Mouse (Mus musculus): ENCODE measurements around the gene Ptprh. TPM values are rescaled to one million over a fixed set of nuclear protein-coding genes. Genes with fewer than 3 reads are reported as not detected.

Gene Ptprh
- polyA plus RNA-seq, 1 experiment from 2014 or later: not detected

DNA sequence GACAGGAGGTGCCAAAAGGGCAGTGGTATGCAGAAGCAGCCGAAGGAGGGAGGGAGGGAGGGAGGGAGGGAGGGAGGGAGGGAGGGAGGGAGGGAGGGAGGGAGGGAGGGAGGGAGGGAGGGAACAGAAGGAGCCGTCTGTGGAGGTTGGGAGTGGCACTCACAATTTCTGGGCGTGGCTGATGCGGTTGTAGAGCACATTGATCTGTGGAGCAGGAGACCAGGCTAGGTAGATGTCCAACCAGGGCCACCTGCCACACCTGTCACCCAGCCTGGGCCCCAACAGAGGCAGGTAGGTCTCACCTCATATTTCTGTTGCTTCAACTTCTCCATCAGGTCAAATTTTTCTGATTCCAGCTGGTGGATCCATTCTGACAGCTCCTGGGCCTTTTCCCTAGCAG is 96.6 kb downstream of the Ptprh start:
- no peak overlapping the region for H3K9ac ChIP-seq
- H3K9me3 ChIP-seq: no peaks in the 10 kb centered on the region
- H3K4me1 ChIP-seq: no peaks in the 10 kb centered on the region
- no peak overlapping the region for H3K4me3 ChIP-seq
- no peak overlapping the region for H3K27ac ChIP-seq
- no peaks in the 10 kb centered on the region for H3K27me3 ChIP-seq
- no peak overlapping the region for H3K4me2 ChIP-seq (replicated peaks)
- H3K36me3 ChIP-seq: no peaks in the 10 kb centered on the region
- 53% methylated on average over 3 of the region's 4 CpGs for whole genome bisulfite sequencing
- no peak for ATAC-seq (ENCODE audit: insufficient number of reproducible peaks, insufficient read depth, low FRiP score, low TSS enrichment)

- Histone ChIP-seq H3K36me3 (no peaks in the 10 kb centered on the region), H3K27ac (no peak overlapping the region), H3K27me3 (no peaks in the 10 kb centered on the region), H3K4me1 (peaks cover 10% of the 10 kb centered on the region), H3K4me3 (no peak overlapping the region), H3K9me3 (no peaks in the 10 kb centered on the region), H3K9ac (no peak overlapping the region), H3K4me2 (replicated peaks) (no peak overlapping the region)
- no peak for ATAC-seq (ENCODE audit: insufficient number of reproducible peaks, insufficient read depth, low FRiP score, low TSS enrichment)
- WGBS: 59% methylated on average over 11 of the region's 11 CpGs
Measured at GRCm38 (mm10) chr7:4504646-4505435, 99.0 kb downstream of the Ptprh start.

GRCm38 (mm10) chr7:4503858-4504257 is 100.0 kb downstream of the Ptprh start:
- H3K4me1 ChIP-seq: peaks cover 20% of the 10 kb centered on the region
- no peak overlapping the region for H3K9ac ChIP-seq
- H3K4me3 ChIP-seq: no peak overlapping the region
- no peak overlapping the region for H3K27ac ChIP-seq
- WGBS: 79% methylated on average over 5 of the region's 5 CpGs
- no peaks in the 10 kb centered on the region for H3K36me3 ChIP-seq
- no peak for ATAC-seq (ENCODE audit: insufficient number of reproducible peaks, insufficient read depth, low FRiP score, low TSS enrichment)
- H3K9me3 ChIP-seq: no peaks in the 10 kb centered on the region
- no peak overlapping the region for H3K4me2 ChIP-seq (replicated peaks)
- H3K27me3 ChIP-seq: no peaks in the 10 kb centered on the region

- no peak overlapping the region for H3K9ac ChIP-seq
- H3K36me3 ChIP-seq: no peaks in the 10 kb centered on the region
- no peaks in the 10 kb centered on the region for H3K9me3 ChIP-seq
- no peak overlapping the region for H3K4me2 ChIP-seq (replicated peaks)
- no peaks in the 10 kb centered on the region for H3K27me3 ChIP-seq
- no peak for ATAC-seq (ENCODE audit: insufficient number of reproducible peaks, insufficient read depth, low FRiP score, low TSS enrichment)
- WGBS: 76% methylated on average over 4 of the region's 4 CpGs
- no peak overlapping the region for H3K4me3 ChIP-seq
- peaks cover 28% of the 10 kb centered on the region for H3K4me1 ChIP-seq
- no peak overlapping the region for H3K27ac ChIP-seq
Measured at GRCm38 (mm10) chr7:4503100-4503499, 100.7 kb downstream of the Ptprh start.

DNA sequence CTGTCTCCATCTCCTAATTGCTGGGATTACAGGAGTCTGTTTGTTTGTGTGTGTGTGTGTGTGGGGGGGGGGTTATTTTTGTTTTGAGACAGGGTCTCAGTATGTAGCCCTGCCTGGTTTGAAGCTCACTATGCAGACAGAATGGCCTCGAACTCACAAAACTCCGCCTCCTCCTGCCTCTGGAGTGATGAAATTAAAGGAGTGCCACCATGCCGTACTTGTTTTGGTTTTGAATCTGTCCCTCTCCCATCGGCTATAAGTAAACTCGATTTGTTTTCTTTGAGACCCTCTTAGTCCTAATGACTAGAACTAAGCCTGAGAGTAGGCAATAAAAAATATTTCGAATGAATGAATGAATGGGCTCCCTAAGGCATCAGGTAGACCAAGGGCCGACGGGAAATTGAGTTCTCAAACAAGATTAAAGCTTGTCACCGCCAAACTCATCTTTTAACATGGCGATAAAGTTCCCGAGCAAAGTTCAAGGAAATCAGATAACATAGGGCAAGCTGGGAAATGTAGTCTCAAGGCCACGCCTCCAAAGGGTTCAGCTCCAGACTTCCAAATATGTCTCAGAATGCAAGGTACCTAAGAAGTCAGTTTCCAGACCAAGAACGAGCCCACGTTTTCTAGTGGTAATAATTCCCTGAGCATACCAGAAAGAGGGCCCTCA is 101.3 kb downstream of the Ptprh start:
- ATAC-seq (ENCODE audit: insufficient number of reproducible peaks, insufficient read depth, low FRiP score, low TSS enrichment): no peak
- Histone ChIP-seq H3K9me3 (no peaks in the 10 kb centered on the region), H3K4me1 (peaks cover 30% of the 10 kb centered on the region), H3K27me3 (no peaks in the 10 kb centered on the region), H3K9ac (peak overlapping the region; percentile 95), H3K27ac (no peak overlapping the region), H3K4me2 (replicated peaks) (peak overlapping the region; percentile 86), H3K36me3 (no peaks in the 10 kb centered on the region), H3K4me3 (peak overlapping the region; percentile 92)
- WGBS: 11% methylated on average over 14 of the region's 14 CpGs

- under 1% methylated on average over 62 of the region's 62 CpGs for WGBS
- peak; percentile 85 for ATAC-seq (ENCODE audit: insufficient number of reproducible peaks, insufficient read depth, low FRiP score, low TSS enrichment)
- peak within 1 kb of the TSS; percentile 95 for H3K9ac ChIP-seq
- peak within 1 kb of the TSS; percentile 86 for H3K4me2 ChIP-seq (replicated peaks)
- no peaks in the 10 kb centered on the region for H3K9me3 ChIP-seq
- peaks cover 4% of the 10 kb centered on the region; the same call in 1 of the 2 replicates for H3K36me3 ChIP-seq
- peaks cover 30% of the 10 kb centered on the region for H3K4me1 ChIP-seq
- H3K27me3 ChIP-seq: no peaks in the 10 kb centered on the region
- H3K4me3 ChIP-seq: peak within 1 kb of the TSS; percentile 92
- peak within 1 kb of the TSS; percentile 88 for H3K27ac ChIP-seq
Measured at GRCm38 (mm10) chr7:4501558-4502397, 102.1 kb downstream of the Ptprh start, which contains the start of gene Ppp1r12c. Ppp1r12c (minus strand) TSS chr7:4501680.

GRCm38 (mm10) chr7:4500892-4501471 is 102.9 kb downstream of the Ptprh start:
- peaks cover 30% of the 10 kb centered on the region for H3K4me1 ChIP-seq
- peak overlapping the region; percentile 86 for H3K4me2 ChIP-seq (replicated peaks)
- WGBS: under 1% methylated on average over 44 of the region's 52 CpGs
- H3K9me3 ChIP-seq: no peaks in the 10 kb centered on the region
- peaks cover 12% of the 10 kb centered on the region for H3K36me3 ChIP-seq
- peak overlapping the region; percentile 95 for H3K9ac ChIP-seq
- H3K4me3 ChIP-seq: peak overlapping the region; percentile 92
- peak; percentile 19 for ATAC-seq (ENCODE audit: insufficient number of reproducible peaks, insufficient read depth, low FRiP score, low TSS enrichment)
- H3K27ac ChIP-seq: peak overlapping the region; percentile 88
- no peaks in the 10 kb centered on the region for H3K27me3 ChIP-seq

DNA sequence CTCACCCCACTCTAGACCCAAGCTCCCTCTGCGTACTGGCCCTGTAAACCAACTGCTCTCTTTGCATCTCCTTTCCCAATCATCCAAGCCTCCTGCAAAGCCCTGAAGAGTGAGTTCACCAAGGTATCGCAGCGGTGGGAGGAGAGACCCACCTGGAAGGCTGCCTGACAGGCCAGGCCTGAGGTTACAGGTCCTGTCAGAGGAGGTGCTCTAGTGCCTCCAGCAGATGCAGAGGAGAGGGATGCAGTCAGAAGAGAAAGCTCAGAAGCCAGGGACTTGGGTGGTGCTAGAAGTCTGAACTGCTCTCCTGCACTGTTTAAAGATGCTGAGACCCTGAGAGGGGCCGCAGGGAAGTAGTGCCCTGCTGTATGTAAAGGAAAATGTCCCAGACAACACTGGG is 104.8 kb downstream of the Ptprh start:
- no peak for ATAC-seq (ENCODE audit: insufficient number of reproducible peaks, insufficient read depth, low FRiP score, low TSS enrichment)
- Histone ChIP-seq H3K9ac (peak overlapping the region; percentile 44; the same call in 1 of the 2 replicates), H3K4me2 (replicated peaks) (peak overlapping the region; percentile 29; the same call in 1 of the 2 replicates), H3K9me3 (no peaks in the 10 kb centered on the region), H3K4me3 (0 out of 2 replicates have a peak overlapping the region, but pooled peaks have one; percentile 5), H3K36me3 (peaks cover 31% of the 10 kb centered on the region), H3K27me3 (no peaks in the 10 kb centered on the region), H3K27ac (no peak overlapping the region), H3K4me1 (peaks cover 30% of the 10 kb centered on the region)
- 93% methylated on average over 4 of the region's 4 CpGs for WGBS

Small RNAs within 50 kb of the gene (microRNA-seq; reads per million reads assigned to microRNA genes)
- not detected for gene Gm23577

Other genes with a start within 250 kb of the Ptprh start
- 0.23 and 0.46 TPM in 2 replicates for gene Gp6, start 206.3 kb downstream of the Ptprh start, polyA plus RNA-seq (2016; fragmentation: Nextera tagmentation; extraction: Ambion mirVana)
- gene Rdh13, start 158.4 kb downstream of the Ptprh start, polyA plus RNA-seq (2016; fragmentation: Nextera tagmentation; extraction: Ambion mirVana): 25.9 and 29.1 TPM in 2 replicates
- gene Eps8l1, start 143.4 kb downstream of the Ptprh start, polyA plus RNA-seq (2016; fragmentation: Nextera tagmentation; extraction: Ambion mirVana): 7.2 and 7.3 TPM in 2 replicates
- 65.6 and 68.1 TPM in 2 replicates for gene Ppp1r12c, start 102.4 kb downstream of the Ptprh start, polyA plus RNA-seq (2016; fragmentation: Nextera tagmentation; extraction: Ambion mirVana)
- 114 and 135 TPM in 2 replicates for gene Tnnt1, start 87.7 kb downstream of the Ptprh start, polyA plus RNA-seq (2016; fragmentation: Nextera tagmentation; extraction: Ambion mirVana)
- gene Tnni3, start 79.8 kb downstream of the Ptprh start, polyA plus RNA-seq (2016; fragmentation: Nextera tagmentation; extraction: Ambion mirVana): 4.4 and 4.6 TPM in 2 replicates
- 2.2 and 2.9 TPM in 2 replicates for gene Dnaaf3, start 71.6 kb downstream of the Ptprh start, polyA plus RNA-seq (2016; fragmentation: Nextera tagmentation; extraction: Ambion mirVana)
- gene Syt5, start 56.5 kb downstream of the Ptprh start, polyA plus RNA-seq (2016; fragmentation: Nextera tagmentation; extraction: Ambion mirVana): 5.9 and 8.8 TPM in 2 replicates
- 1.9 and 2.2 TPM in 2 replicates for gene Tmem86b, start 27.4 kb upstream of the Ptprh start, polyA plus RNA-seq (2016; fragmentation: Nextera tagmentation; extraction: Ambion mirVana)
- 10.6 and 11.7 TPM in 2 replicates for gene Ppp6r1, start 55.0 kb upstream of the Ptprh start, polyA plus RNA-seq (2016; fragmentation: Nextera tagmentation; extraction: Ambion mirVana)
- 103 and 107 TPM in 2 replicates for gene Hspbp1, start 81.0 kb upstream of the Ptprh start, polyA plus RNA-seq (2016; fragmentation: Nextera tagmentation; extraction: Ambion mirVana)
- gene Brsk1, start 86.6 kb upstream of the Ptprh start, polyA plus RNA-seq (2016; fragmentation: Nextera tagmentation; extraction: Ambion mirVana): 2.8 and 3.6 TPM in 2 replicates
- gene Tmem150b, start 121.2 kb upstream of the Ptprh start, polyA plus RNA-seq (2016; fragmentation: Nextera tagmentation; extraction: Ambion mirVana): 0.33 TPM in 1 of 2 replicates, not detected in the other
- gene Kmt5c, start 136.1 kb upstream of the Ptprh start, polyA plus RNA-seq (2016; fragmentation: Nextera tagmentation; extraction: Ambion mirVana): 71.1 and 77.3 TPM in 2 replicates
- gene Cox6b2, start 149.1 kb upstream of the Ptprh start, polyA plus RNA-seq (2016; fragmentation: Nextera tagmentation; extraction: Ambion mirVana): 66.1 and 67.8 TPM in 2 replicates
- gene Fam71e2, start 167.3 kb upstream of the Ptprh start, polyA plus RNA-seq (2016; fragmentation: Nextera tagmentation; extraction: Ambion mirVana): not detected in 2 replicates
- 0.10 TPM in 1 of 2 replicates, not detected in the other for gene Il11, start 178.8 kb upstream of the Ptprh start, polyA plus RNA-seq (2016; fragmentation: Nextera tagmentation; extraction: Ambion mirVana)
- not detected in 2 replicates for gene Tmem190, start 178.9 kb upstream of the Ptprh start, polyA plus RNA-seq (2016; fragmentation: Nextera tagmentation; extraction: Ambion mirVana)
- 5.8 and 6.2 TPM in 2 replicates for gene Tmem238, start 185.6 kb upstream of the Ptprh start, polyA plus RNA-seq (2016; fragmentation: Nextera tagmentation; extraction: Ambion mirVana)
- 388 and 404 TPM in 2 replicates for gene Rpl28, start 188.8 kb upstream of the Ptprh start, polyA plus RNA-seq (2016; fragmentation: Nextera tagmentation; extraction: Ambion mirVana)
- gene Ube2s, start 208.5 kb upstream of the Ptprh start, polyA plus RNA-seq (2016; fragmentation: Nextera tagmentation; extraction: Ambion mirVana): 422 and 452 TPM in 2 replicates
- gene Shisa7, start 240.7 kb upstream of the Ptprh start, polyA plus RNA-seq (2016; fragmentation: Nextera tagmentation; extraction: Ambion mirVana): 0.48 and 0.52 TPM in 2 replicates